In the genomic region with DNA sequence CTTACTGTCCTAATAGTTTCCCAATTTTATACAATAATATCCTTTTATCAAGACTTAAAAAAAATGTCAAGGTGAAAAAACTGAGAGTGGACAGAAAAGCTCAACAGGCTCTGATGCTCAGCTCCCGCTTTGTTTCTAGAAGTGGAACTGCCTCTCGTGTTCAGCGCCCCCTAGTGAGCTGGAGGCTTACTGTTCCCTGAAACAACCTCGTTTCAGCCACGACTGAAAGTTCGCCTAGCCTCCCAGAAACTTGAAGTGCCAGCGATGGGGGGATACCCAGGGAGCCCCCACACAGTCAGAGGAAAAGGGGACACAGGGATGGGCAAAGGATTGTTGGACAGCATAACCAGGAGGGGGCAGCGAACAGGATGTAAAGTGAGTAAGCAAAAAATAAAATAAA, we compare ENCODE assay signal across 16 mouse cellular contexts. TPM values are rescaled to one million over a fixed set of nuclear protein-coding genes. Genes with fewer than 3 reads are reported as not detected.
A peak's percentile ranks its signal among the peaks of the same experiment; 100 is the strongest.
DNase-seq lines count a peak whose midpoint lies in the region; ATAC-seq and TF ChIP-seq lines count a peak whose summit lies in the region.
"Had no signal": no experiment of that assay in that cellular context is flagged by ENCODE, and none has a peak within 500 bp of the region (broad histone marks: within the 10 kb centered on the region; RNA-seq: fewer than 3 reads in every experiment).

No protein-coding gene starts in this region.

- no peaks in the 10 kb centered on the region for H3K27me3 ChIP-seq in forebrain, embryonic 14.5 days (replicated peaks; ENCODE audit: control insufficient read depth, insufficient read depth, low read length)
- H3K27me3 ChIP-seq: neural tube, embryonic 13.5 days had no signal

- 88% methylated on average over 8 of the region's 8 CpGs for whole genome bisulfite sequencing in forebrain, embryonic 14.5 days

- H3K4me2 ChIP-seq in forebrain, embryonic 14.5 days (ENCODE audit: low read length) = no peak overlapping the region
- H3K4me2 ChIP-seq: neural tube, embryonic 13.5 days had no signal

- DNase-seq in gastrocnemius, adult 2 months = no peak
- DNase-seq in gastrocnemius, postnatal 10 days = no peak
- DNase-seq in layer of hippocampus, adult 2 months (ENCODE audit: low spot score in 2 of 2) = no peak
- DNase-seq in layer of hippocampus, postnatal 14 days (ENCODE audit: low spot score in 2 of 2) = no peak
- DNase-seq in 416B (ENCODE audit: low read depth) (peak; percentile 11), WW6 (ENCODE audit: low read depth, low spot score) (peak; percentile 18)
- DNase-seq in forebrain, embryonic 14.5 days (ENCODE audit: low spot score) = no peak
- no peak for DNase-seq in T-cell, adult 2 months (ENCODE audit: low spot score)
- DNase-seq: adrenal gland, postnatal 25 days; heart, postnatal 36 days; spleen, adult 18-20 months had no signal

- no peaks in the 10 kb centered on the region for H3K36me3 ChIP-seq in forebrain, embryonic 14.5 days (ENCODE audit: control insufficient read depth, insufficient read depth, low read length)
- H3K36me3 ChIP-seq: heart, embryonic 10.5 days; neural tube, embryonic 13.5 days had no signal

- no peak overlapping the region for H3K9ac ChIP-seq in forebrain, embryonic 14.5 days (ENCODE audit: low read length)
- H3K9ac ChIP-seq: neural tube, embryonic 13.5 days had no signal

- ATAC-seq in forebrain, embryonic 14.5 days = no peak
- ATAC-seq: inflammation-experienced regulatory T-cells, adult 6 months had no signal

- no peaks in the 10 kb centered on the region for H3K4me1 ChIP-seq in forebrain, embryonic 14.5 days (ENCODE audit: control insufficient read depth, insufficient read depth, low read length)
- H3K4me1 ChIP-seq: heart, embryonic 10.5 days; neural tube, embryonic 13.5 days had no signal

- H3K9me3 ChIP-seq in forebrain, embryonic 14.5 days (replicated peaks; ENCODE audit: control insufficient read depth, low read length) = no peaks in the 10 kb centered on the region
- H3K9me3 ChIP-seq: neural tube, embryonic 13.5 days had no signal

- intact Hi-C loops in gastrocnemius, adult 2 months (cut with DNase I) = no loop called here

- H3K27ac ChIP-seq in gastrocnemius, adult 2 months = no peak overlapping the region
- H3K27ac ChIP-seq in layer of hippocampus, adult 2 months = no peak overlapping the region
- H3K27ac ChIP-seq in forebrain, embryonic 14.5 days (ENCODE audit: low read depth, low read length) = no peak overlapping the region
- H3K27ac ChIP-seq: heart, embryonic 10.5 days; neural tube, embryonic 13.5 days had no signal

- TF ChIP-seq CTCF in gastrocnemius, adult 2 months (IDR thresholded peaks at IDR 0.05) = peak; percentile 19; the same call in 1 of the 2 replicates
- peak; percentile 38 for TF ChIP-seq CTCF in layer of hippocampus, adult 2 months (conservative IDR thresholded peaks at IDR 0.05)

- no peak overlapping the region for H3K4me3 ChIP-seq in gastrocnemius, adult 2 months
- H3K4me3 ChIP-seq in layer of hippocampus, adult 2 months = no peak overlapping the region
- H3K4me3 ChIP-seq in forebrain, embryonic 14.5 days (ENCODE audit: low read depth, low read length) = no peak overlapping the region
- H3K4me3 ChIP-seq: heart, embryonic 10.5 days; neural tube, embryonic 13.5 days had no signal

RNA-seq across cellular contexts. Expression of gene Bmpr1b, which starts 26.9 kb away (rescaled TPM):
- 1 to 10 TPM; 4.1 to 4.6 TPM for total RNA-seq in gastrocnemius, adult 2 months (2021)
- total RNA-seq in gastrocnemius, postnatal 10 days (2021) = 1 to 10 TPM; 6.6 to 7.1 TPM
- total RNA-seq in layer of hippocampus, adult 2 months (2021) = 10 to 100 TPM; 19.7 to 21.0 TPM
- total RNA-seq in layer of hippocampus, postnatal 14 days (2021) = 10 to 100 TPM; 14.2 to 14.5 TPM
- 4.2 and 4.5 TPM in 2 replicates for polyA plus RNA-seq in forebrain, embryonic 14.5 days (2014; fragmentation: Nextera tagmentation; extraction: Ambion mirVana)
- total RNA-seq: common myeloid progenitor, adult 5-6 weeks; megakaryocyte progenitor cell, adult 5-6 weeks had no signal
- polyA plus RNA-seq: inflammation-experienced regulatory T-cells, adult 6 months had no signal

Comparison
In these comparisons a context has a peak if more than half of its experiments do, and no peak if none do; other contexts are left out.
1. DNase-seq: peak in 416B (single experiment) and WW6 (single experiment); none in gastrocnemius, adult 2 months (single experiment), gastrocnemius, postnatal 10 days (single experiment), layer of hippocampus, adult 2 months (0 of 2), layer of hippocampus, postnatal 14 days (0 of 2), forebrain, embryonic 14.5 days (single experiment) and T-cell, adult 2 months (single experiment).